27 mouse cellular contexts compared by ENCODE assay signal in the genomic region with DNA sequence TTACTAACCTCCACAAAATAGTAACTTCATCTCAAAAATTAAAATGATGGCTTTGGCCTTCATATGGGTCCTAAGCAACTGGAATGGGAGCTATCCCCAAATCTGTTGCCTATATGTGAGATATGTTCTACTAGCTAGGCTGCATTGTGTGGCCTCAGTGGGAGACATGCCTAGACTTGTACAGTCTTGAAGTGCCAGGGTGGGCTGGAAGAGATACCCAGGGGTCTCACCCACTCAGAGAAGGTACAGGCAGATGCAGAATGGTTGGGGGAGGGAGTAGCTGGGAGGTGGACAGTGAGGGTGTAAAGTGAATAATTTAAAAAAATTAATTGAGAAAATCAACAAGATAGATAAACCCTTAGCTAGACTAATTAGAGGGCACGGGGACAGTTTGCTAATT.
"Had no signal": no experiment of that assay in that cellular context is flagged by ENCODE, and none has a peak within 500 bp of the region (broad histone marks: within the 10 kb centered on the region; RNA-seq: fewer than 3 reads in every experiment).

No protein-coding gene starts in this region.

- H3K4me1 ChIP-seq: heart, embryonic 10.5 days; heart, embryonic 12.5 days; hindbrain, embryonic 10.5 days; hindbrain, embryonic 12.5 days; intestine, embryonic 15.5 days; limb, embryonic 10.5 days; limb, embryonic 12.5 days; liver, embryonic 13.5 days; liver, embryonic 15.5 days had no signal

- H3K9ac ChIP-seq: heart, embryonic 12.5 days; hindbrain, embryonic 12.5 days; hindbrain, embryonic 14.5 days; intestine, embryonic 15.5 days; limb, embryonic 12.5 days; liver, embryonic 13.5 days; liver, embryonic 15.5 days had no signal

- H3K27ac ChIP-seq: gastrocnemius, adult 2 months; heart, embryonic 10.5 days; hindbrain, embryonic 10.5 days; hindbrain, embryonic 12.5 days; hindbrain, embryonic 14.5 days; intestine, embryonic 15.5 days; layer of hippocampus, adult 2 months; left cerebral cortex, adult 2 months; limb, embryonic 10.5 days; limb, embryonic 12.5 days; liver, embryonic 13.5 days; liver, embryonic 15.5 days had no signal

- H3K36me3 ChIP-seq: heart, embryonic 10.5 days; heart, embryonic 12.5 days; hindbrain, embryonic 10.5 days; hindbrain, embryonic 12.5 days; intestine, embryonic 15.5 days; limb, embryonic 10.5 days; limb, embryonic 12.5 days; liver, embryonic 13.5 days; liver, embryonic 15.5 days had no signal

- H3K9me3 ChIP-seq: heart, embryonic 10.5 days; heart, embryonic 12.5 days; hindbrain, embryonic 10.5 days; hindbrain, embryonic 12.5 days; intestine, embryonic 15.5 days; limb, embryonic 10.5 days; limb, embryonic 12.5 days; liver, embryonic 13.5 days; liver, embryonic 15.5 days had no signal

- ATAC-seq: hindbrain, embryonic 16.5 days; intestine, embryonic 15.5 days; intestine, postnatal 0 days had no signal

- H3K4me2 ChIP-seq: heart, embryonic 12.5 days; hindbrain, embryonic 12.5 days; hindbrain, embryonic 14.5 days; intestine, embryonic 15.5 days; limb, embryonic 12.5 days; liver, embryonic 11.5 days; liver, embryonic 13.5 days; liver, embryonic 15.5 days had no signal

- H3K27me3 ChIP-seq: heart, embryonic 12.5 days; hindbrain, embryonic 12.5 days; intestine, embryonic 15.5 days; limb, embryonic 12.5 days; liver, embryonic 13.5 days; liver, embryonic 15.5 days had no signal

- H3K4me3 ChIP-seq: gastrocnemius, adult 2 months; heart, embryonic 10.5 days; heart, embryonic 12.5 days; hindbrain, embryonic 10.5 days; hindbrain, embryonic 12.5 days; intestine, embryonic 15.5 days; layer of hippocampus, adult 2 months; left cerebral cortex, adult 2 months; limb, embryonic 10.5 days; limb, embryonic 12.5 days; liver, embryonic 13.5 days; liver, embryonic 15.5 days had no signal

- DNase-seq: gastrocnemius, adult 2 months; gastrocnemius, postnatal 10 days; gastrocnemius, postnatal 25 days; heart, adult 18-20 months; heart, postnatal 10 days; heart, postnatal 4 days; kidney, adult 18-20 months; kidney, adult 8-10 months; kidney, postnatal 10 days; kidney, postnatal 25 days; kidney, postnatal 4 days; liver; liver, embryonic 13.5 days had no signal
